Mouse (Mus musculus): ENCODE data around the gene Fam169b.

The Fam169b gene

GRCm38 (mm10) chr7:68273515-68273914 lies at the start of gene Fam169b:
Gene Fam169b, plus strand, starts transcription at chr7:68273839.
- DNase-seq, result no peak

- no peak for DNase-seq
Measured at GRCm38 (mm10) chr7:68224006-68224405, 49.6 kb upstream of the Fam169b start.

DNA sequence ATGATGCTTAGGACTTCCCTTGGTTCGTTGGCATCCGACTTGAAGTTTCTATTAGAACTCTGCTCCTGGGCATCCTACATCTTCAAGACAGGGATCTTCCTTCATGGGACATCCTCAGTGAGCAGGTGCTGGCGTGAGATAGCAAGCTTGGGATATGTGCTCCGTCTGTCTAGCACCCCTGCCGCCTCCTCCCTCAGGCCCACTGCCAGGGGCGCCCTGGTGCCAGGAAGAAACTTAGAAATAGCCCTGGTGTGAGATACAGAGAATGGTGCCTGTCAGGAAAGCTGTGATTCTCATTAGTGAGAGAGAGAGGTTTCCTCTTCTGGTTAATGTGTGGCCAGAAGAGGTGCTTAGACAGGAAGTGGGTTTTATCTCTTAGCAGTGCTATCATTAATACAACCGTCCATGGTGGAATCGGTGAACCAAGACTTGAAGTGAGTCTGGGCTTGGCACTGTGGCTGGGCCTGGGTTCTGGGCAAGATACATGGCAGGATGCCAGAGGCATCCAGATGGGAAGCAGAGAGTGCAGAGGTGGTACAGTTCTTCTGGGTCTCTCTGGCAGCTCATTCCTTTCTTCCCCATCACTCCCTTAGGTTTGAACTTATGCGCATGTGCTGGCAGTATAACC lies 48.1 kb upstream of the Fam169b start:
- DNase-seq, result no peak

DNA sequence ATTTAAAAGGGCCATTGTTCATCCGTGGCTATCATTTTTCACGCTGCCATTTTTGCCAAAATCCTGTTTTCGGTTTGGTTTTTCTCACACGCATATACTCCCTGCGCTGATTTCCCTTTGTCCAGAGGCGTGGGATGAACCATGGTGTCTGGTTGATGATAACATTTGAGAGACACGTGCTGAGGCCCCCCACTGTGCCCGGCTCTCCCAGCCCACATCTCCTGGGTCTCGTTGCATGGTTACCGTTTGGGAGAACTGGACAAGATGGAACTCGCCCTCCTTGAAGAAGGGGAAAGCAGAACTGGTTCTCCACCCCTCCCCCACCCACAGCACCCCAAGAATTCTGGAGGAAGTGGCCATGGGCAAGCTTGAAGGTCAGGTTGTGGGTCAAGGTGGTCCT lies 46.6 kb upstream of the Fam169b start:
- no peak for DNase-seq

DNA sequence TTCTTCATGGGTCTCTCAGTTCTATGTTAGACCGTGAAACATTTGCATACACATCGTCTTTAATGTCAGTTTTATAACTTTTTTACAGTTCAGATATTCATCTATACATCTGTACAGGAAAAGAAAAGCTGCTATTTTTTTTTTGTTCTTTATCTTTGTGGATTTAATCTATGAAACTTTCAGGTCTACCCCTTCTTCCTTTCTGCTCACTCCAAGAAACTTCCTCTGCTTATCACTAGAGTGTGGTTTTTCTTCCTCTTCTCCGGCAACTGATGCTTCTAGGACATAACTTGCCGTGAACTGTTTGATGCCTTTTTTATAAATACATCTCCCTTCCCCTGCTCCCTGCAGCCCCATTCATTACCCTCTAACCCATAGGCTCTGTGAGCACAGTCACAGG lies 46.0 kb upstream of the Fam169b start:
- DNase-seq, result no peak

DNA sequence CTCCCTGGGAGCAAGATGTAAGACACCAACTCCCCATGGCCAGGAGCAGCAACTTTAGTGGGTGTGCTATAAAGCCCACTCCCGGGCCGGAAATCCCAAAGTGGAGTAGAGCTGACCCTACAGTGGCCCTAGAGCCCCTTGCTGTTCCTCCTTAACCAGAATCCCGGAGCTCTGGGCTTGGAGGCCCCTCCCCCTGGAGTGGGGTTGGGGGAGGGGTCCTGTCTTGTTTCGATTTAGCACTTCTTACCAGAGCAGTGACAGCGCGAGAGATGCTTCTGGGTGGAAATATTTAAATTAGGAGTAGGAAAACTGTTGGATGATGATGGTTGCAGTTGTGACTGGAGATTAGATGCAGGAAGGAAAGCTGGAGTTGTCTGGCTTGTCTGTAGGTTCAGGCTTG lies 45.1 kb upstream of the Fam169b start:
- DNase-seq, result no peak

GRCm38 (mm10) chr7:68230831-68231230 lies 42.8 kb upstream of the Fam169b start:
- DNase-seq, result peak; percentile 88

GRCm38 (mm10) chr7:68232521-68232920 lies 41.1 kb upstream of the Fam169b start:
- peak; percentile 89 for DNase-seq

DNA sequence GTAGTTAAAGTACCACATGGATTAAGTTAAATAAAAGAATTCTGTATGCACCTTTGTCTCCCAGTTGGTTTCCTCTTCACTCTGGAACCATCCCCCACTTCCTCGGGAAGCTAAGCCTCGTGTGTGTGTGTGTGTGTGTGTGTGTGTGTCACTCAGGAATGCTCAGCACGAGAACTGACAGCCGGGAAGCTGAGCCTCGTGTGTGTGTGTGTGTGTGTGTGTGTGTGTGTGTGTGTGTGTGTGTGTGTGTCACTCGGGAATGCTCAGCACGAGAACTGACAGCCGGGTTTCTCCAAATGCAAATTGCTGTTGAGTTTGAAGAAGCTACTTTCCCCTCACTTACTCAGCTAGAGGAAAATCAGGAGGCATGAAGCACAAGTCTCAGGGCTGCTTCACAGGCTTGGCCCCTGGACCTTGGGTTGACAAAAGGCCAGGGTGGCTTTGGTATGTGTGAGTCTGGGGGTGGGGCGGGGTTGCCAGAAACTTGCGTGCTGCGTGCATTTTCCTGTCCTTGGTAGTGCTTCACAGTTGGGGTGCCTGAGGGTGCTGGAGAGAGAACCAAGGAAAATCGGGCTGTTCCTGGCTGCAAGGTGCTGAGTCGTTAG lies 39.9 kb upstream of the Fam169b start:
- peak; percentile 95 for DNase-seq

DNA sequence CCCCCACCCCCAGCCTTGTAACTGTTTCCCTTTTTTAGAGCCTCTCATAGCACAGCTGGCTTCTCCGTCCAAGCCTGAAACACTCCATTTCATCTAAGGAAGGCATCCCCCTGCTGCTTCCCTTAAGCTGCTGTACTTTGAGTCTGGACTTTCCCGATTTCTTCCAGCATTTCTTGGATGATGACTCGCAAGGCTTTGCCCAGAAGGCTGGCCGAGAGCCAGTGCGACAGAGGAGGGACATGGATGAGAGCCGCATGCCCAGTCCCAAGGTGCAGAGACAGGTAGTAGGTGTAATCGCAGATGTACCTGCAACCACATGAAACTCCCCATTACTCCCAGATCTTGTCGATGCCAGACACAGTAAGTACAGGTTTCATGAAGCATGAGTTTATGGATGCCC lies 36.8 kb upstream of the Fam169b start:
- no peak for DNase-seq

DNA sequence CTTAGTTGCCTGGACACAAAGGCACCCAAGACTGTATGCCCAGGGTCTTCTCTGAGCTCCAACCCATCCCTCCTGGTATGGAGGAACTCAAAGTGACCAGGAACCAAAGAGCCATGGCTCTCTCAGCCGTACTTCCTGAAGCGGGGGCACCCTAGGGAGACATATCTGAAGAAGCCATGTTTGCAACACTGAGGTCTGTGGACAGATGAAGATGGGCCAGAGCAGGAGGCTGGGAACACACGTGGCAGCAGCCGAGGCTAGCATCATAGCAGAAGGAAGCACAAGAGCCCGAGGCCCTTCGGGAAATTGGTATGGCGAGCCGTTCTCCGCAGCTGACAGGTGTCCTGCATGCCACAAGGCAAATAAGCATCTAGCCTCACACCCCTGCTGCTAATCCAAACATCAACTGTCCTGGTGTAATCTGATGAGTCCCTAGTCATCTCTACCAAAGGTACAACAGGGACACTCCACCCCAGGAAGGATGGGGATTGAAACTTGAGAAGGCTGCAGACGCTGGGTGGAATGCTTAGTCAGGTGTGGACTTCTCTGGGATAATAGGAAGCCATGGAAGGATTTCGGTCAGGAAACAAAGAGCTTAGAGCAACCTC lies 34.3 kb upstream of the Fam169b start:
- DNase-seq, result no peak

- no peak for DNase-seq
Measured at GRCm38 (mm10) chr7:68241205-68241604, 32.4 kb upstream of the Fam169b start.

- no peak for DNase-seq
Measured at GRCm38 (mm10) chr7:68245681-68246080, 28.0 kb upstream of the Fam169b start.

DNA sequence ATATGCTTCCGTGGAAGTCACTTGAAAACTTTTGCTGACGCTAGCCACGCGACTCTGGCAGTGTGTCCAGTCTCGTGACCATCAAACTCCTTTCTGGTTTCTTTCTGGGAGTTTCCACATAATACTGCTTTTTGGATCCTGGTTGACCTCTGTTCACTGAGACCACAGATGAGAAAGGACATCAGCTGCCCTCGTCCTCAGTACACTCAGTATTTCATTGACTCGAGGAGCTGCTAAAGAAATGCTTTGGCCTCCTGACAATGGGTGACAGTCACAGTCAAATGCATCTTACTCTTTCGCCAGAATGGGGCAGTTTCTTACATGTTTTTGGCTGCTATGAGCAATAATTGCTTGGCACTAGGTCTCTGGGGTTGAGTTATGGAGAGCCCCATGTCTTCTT lies 27.4 kb upstream of the Fam169b start:
- DNase-seq, result no peak

DNA sequence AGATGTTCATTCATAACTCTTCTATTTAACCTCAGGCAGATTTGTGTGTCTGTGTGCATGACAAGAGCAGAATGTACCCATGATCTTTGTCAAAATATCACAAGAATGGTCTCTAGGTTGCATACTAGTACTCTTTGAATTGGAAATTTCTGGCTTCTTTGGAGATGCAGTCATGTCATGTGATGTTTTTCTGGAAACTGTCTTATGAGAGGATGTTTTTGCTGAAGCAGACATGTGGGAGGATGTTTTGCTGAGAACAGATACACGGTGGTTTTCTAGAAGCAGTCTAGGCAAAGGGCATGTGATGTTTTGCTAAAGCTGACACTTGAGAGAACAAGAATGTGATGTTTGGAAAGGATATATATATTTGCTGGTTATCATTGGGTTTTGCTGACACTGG lies 23.2 kb upstream of the Fam169b start:
- no peak for DNase-seq

- no peak for DNase-seq
Measured at GRCm38 (mm10) chr7:68250902-68251301, 22.7 kb upstream of the Fam169b start.

DNA sequence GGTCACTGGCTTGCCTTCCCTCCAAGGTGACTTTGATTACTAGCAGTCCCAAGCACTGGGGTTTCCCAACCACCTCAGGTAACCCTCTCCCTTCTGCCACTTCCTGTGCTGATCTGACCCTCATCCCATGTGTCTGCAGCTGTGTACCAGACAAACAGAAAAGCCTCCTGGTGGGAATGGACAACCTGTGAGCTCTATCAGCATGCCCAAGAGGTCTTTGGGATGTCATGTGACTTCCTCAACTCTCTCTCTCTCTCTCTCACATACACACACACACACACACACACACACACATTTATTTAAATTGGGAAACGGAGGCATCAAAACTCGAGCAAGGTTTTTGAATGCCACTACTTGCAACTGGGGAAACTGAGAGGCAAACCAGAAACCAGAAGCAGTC lies 15.9 kb upstream of the Fam169b start:
- DNase-seq, result no peak

DNA sequence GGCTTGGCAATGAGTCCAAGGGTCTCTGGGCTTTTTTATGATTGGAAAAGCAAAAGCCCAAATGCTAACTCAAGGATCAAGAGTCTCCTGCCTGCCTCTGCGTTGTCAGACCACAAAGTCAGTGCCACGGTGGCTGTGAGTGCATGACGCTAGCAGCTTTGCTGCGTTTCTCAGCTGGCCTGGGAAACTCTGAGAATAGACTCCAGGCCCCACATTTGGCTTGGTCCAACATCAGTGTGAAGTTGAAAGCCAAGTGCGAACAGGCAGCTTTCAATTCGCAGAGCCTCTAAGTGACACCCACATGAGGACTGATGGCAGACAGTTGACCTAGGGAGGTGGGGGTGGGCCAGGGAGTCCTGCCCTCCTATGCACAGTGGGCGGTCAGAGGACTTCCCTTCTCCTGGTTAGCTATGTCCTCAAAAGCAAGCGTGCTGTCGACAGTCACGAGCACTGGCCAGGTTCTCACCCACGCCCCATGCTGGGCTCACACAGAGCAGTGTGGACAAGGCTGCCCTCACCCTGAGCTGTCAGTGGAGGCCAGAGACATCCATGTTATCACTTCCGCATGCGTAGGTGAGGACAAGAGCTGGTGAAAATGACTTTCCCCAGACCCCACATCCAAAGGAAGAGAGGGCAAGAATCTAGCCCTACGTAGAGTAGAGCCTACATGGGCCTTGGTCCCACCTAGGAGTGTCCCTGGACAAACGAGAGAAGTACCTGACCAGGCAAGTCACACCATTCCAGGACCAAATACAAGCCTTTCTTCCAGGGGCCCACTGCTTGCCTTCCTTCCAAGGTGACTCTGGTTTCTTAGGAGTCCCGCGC lies 15.1 kb upstream of the Fam169b start:
- DNase-seq, result peak; percentile 86

GRCm38 (mm10) chr7:68259523-68260081 lies 14.0 kb upstream of the Fam169b start:
- DNase-seq, result no peak

DNA sequence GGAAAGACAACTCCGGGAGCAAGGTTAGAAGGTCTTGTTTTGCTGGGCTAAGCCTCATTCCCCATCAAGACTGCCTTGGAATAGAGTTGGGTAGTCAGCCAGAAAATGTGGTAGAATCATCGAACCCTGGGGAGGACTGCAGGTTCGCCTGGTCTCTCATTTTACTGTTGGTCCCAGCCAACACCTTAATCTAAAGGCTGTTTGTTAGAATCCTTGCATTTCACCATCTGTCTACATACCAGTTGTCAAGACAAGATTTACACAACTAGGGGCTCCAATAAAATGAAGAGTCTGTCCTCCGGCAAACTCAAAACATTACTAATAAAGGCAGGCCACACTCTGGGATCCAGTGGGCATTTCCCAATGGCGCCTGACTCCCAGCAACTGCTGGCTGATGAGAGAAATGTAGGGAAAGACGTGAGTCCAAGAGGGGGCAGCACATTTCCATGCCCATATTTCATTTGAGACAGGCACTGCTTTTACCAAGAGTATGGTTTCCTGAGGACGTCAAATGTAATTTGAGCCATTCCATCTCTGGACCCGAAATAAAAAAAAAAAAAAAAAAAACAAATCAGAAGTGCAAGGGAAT lies 10.9 kb upstream of the Fam169b start:
- no peak for DNase-seq

DNA sequence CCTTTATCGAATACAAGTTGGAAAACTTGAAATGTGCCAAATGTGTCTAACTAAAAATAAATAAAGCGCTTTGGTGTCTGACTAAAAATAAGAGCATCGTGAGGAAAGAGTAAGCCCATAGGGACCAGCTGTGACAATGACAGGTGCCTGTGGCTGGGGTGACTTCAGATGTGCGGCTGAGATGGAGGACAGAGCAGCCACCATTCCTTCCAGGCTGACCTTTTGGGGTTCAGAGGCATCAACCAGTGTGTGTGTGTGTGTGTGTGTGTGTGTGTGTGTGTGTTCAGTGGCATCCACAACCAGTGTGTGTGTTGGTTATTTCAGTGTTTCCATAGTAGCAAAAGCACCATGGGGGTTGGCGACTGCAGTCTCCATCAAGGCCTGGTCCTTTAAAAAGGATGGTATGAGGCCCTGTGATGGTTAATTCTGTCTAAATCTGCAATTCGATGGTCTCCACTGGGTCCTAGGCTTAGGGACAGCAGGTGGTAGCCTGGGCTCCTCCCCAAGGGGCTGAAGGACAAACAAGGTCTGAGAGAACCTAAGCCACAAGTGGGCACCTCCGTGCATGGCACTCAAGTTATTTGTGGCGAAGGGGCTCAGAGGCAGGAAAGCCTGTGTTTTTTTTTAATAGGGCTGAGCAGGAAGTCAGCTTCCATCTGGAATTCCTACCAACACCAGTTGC lies 10.2 kb upstream of the Fam169b start:
- no peak for DNase-seq

GRCm38 (mm10) chr7:68264028-68264453 lies 9.6 kb upstream of the Fam169b start, which contains the start of gene Pgpep1l:
Gene Pgpep1l, minus strand, starts transcription at chr7:68264233.
- DNase-seq, result peak; percentile 98

All from heart, adult 11 months (tissue).